Mouse (Mus musculus): Measurements from ENCODE around the gene Bysl. TPM values are rescaled to one million over a fixed set of nuclear protein-coding genes. Genes with fewer than 3 reads are reported as not detected.
"Not testable (repeated sequence)": the region's sequence is repeated elsewhere in the genome, so short reads cannot be mapped to it uniquely, and the experiment has no call there.

Gene Bysl
- total RNA-seq (2021): 10 to 100 TPM; 14.2 to 16.0 TPM
- long read RNA-seq, experiment 1, transcript Bysl-201 (7 exons, 3,854 nt): major isoform, 40 of 43 reads
- long read RNA-seq, experiment 1, partial matches to known transcripts: 2 of 43 reads
- long read RNA-seq, experiment 1, other reads (novel, unspliced or antisense): 1 of 43 reads
- long read RNA-seq, experiment 2, transcript Bysl-201 (7 exons, 3,854 nt): major isoform, 20 of 21 reads
- long read RNA-seq, experiment 2, partial matches to known transcripts: 0 of 21 reads
- long read RNA-seq, experiment 2, other reads (novel, unspliced or antisense): 1 of 21 reads

DNA sequence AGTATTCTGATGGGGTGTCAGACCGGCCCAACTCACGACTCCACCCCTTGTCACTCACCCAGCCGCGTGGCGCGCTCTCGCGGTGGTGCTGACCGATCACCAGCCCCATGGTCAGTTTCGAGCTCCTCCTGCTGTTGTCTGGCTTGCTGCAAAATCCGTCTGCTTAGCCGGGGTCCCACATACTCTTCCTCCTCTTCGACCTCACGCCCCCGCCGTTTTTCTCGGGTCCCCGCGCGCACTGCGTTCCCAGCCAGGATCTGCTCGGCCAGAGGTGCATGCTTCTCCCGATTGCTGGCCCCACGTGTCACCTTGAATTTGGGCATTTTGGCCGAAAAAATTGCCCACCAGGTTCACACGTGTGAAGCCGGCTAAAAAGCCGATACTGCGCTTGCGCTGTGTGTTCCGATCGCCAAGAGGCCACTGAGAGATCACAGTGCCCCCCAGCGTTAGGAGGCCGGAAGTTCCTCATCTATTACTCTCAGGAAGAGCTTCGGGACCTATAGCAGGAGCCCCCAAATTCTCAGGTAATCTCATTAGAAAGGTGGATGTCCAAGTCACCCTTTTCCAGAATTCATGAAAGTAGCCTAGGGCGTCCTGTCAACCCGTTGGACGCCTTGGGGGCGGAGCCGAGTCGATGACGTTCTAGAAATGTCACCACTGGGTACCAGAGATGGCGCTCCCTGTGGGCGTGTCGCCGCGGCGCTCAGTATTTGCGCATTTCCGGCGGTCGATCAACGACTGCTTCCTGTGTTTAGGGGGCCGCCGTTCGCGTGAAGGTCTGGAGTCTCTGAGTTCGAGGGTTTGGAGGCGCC is at the start of gene Bysl, which contains the start of the genes Med20 and Gm20517:
Bysl (minus strand) TSS at position 644 of the 812 bp plus-strand sequence.
Med20 (plus strand) TSS at position 734 of the 812 bp plus-strand sequence.
Gm20517 (plus strand) TSS at position 741 of the 812 bp plus-strand sequence.
- peak; percentile 98 for DNase-seq
- intact Hi-C loops (cut with DNase I): loop anchor here (5.0 kb wide), 1 partner anchor 99 kb away; no protein-coding TSS in a partner anchor
- peak within 1 kb of the TSS; percentile 85 for H3K4me3 ChIP-seq
- peak within 1 kb of the TSS; percentile 93 for H3K27ac ChIP-seq
- TF ChIP-seq CTCF (IDR thresholded peaks at IDR 0.05): peak; percentile 88

DNA sequence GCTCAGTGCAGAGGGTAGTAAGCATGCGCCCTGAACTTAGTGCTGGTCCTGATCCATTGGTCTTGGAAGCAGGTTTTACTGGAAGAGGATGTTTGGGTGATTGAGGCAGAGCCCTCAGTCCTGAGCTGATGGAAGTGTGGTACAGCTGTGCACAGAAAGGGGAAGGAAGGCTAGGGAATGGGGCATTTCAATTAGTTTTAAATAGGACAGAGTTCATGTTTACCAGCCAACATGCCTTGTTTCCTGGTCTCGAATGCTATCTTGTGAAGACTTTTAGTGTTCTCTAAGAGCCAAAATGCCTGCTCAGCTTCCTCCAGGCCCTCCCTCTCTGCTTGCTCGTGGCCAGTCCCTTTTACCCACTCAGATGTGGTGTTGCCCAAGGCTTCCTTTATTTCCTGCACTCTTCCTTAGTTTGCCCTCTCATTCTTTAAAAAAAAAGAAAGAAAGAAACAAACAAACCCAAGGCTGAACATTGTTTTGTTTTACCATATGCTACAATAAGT is 47.5 kb upstream of the Bysl start:
- no peak for TF ChIP-seq CTCF (IDR thresholded peaks at IDR 0.05)
- no peak overlapping the region for H3K27ac ChIP-seq
- intact Hi-C loops (cut with DNase I): no loop called here
- DNase-seq: no peak
- H3K4me3 ChIP-seq: no peak overlapping the region

DNA sequence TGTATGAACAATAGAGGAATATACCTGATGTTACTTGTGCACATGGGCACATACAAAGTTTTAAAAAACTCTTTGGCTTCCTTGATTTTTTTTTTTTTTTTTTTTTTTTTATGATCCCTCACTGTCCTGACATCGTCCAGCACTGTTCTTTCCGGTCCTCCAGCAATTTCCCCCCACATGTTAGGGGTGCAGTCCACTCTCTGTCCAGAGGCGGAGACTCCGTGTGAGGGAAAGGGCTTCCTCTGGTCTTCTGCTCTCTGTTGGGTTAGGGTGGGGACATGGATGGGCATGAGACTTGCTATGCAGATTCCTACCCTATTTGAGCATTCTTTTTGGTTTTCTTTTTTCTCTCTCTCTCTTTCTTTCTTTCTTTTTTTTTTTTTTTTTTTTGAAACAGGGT is 46.6 kb upstream of the Bysl start:
- intact Hi-C loops (cut with DNase I): no loop called here
- no peak overlapping the region for H3K4me3 ChIP-seq
- no peak for TF ChIP-seq CTCF (IDR thresholded peaks at IDR 0.05)
- DNase-seq: no peak
- no peak overlapping the region for H3K27ac ChIP-seq

DNA sequence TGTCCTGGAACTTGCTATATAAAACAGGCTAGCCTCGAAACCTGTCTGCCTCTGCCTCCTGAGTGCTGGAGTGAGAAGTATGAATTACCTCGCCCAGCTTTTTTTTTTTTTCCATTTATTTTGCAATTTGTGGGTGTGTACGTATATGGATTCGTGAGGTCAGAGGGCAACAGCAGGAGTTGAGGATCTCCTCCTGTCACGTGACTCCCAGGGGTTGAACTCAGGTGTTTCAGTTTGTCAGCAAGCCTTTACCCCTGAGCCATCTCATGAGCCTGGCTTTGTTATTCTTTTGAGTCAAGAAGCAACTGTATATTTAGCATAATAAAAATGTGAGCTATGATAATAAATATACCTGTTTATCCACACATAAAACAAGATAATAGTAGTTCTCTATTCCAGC is 44.4 kb upstream of the Bysl start:
- DNase-seq: no peak
- no peak overlapping the region for H3K27ac ChIP-seq
- no peak for TF ChIP-seq CTCF (IDR thresholded peaks at IDR 0.05)
- H3K4me3 ChIP-seq: no peak overlapping the region
- intact Hi-C loops (cut with DNase I): no loop called here

DNA sequence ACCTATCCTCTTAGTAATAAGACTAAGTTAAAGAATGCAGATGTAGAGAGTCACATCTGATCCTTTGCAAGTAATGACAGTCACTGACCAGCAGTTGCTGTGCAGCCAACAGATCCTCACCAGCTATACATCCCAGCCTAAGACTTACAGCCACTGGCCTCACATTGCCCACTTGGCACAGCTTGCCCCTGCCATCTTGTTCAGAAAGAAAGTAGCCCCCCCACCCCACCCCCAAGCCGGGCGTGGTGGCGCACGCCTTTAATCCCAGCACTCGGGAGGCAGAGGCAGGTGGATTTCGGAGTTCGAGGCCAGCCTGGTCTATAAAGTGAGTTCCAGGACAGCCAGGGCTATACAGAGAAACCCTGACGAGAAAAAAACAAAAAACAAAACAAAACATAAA is 43.1 kb upstream of the Bysl start:
- DNase-seq; H3K4me3 ChIP-seq; intact Hi-C loops (cut with DNase I); H3K27ac ChIP-seq: not testable (repeated sequence)

DNA sequence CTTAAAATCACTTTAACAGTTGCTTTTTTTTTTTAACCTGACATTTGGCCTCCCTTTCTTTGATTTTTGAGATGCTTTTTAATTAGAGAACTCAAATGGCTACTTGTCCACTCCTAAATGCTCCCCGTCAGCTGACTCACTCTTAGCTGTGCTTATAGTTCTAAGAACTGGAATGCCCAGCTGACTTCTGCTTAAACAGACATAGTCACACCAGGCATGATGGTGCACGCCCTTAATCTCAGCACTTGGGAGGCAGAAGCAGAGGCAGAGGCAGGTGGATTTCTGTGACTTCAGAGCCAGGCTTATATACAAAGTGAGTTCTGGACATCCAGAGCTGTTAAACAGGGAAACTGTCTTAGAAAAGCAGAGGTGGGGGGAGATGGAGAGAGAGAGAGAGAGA is 40.7 kb upstream of the Bysl start:
- Histone ChIP-seq H3K4me3 (no peak overlapping the region), H3K27ac (no peak overlapping the region)
- TF ChIP-seq CTCF (IDR thresholded peaks at IDR 0.05): no peak
- intact Hi-C loops (cut with DNase I): no loop called here
- no peak for DNase-seq

DNA sequence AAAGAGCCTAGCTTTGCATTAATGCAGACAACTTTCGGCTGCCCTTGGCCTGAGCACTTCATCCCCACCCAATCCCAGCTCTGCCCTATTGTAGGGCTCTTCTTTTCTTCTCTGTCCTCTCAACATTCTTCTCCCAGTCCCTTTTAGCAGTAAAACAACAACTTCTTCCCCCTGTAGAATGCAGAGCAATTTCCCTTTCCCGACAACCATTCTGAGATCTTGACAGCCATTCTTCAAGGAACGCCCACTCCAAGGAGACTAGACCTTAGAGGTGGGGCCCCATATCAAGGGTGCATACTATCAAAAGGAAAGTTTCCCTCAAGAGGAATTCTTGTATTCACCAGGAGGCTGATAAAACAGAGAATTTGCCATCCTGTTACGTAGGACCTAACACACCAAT is 37.7 kb upstream of the Bysl start:
- TF ChIP-seq CTCF (IDR thresholded peaks at IDR 0.05): no peak
- no peak overlapping the region for H3K4me3 ChIP-seq
- no peak for DNase-seq
- H3K27ac ChIP-seq: no peak overlapping the region
- intact Hi-C loops (cut with DNase I): no loop called here

DNA sequence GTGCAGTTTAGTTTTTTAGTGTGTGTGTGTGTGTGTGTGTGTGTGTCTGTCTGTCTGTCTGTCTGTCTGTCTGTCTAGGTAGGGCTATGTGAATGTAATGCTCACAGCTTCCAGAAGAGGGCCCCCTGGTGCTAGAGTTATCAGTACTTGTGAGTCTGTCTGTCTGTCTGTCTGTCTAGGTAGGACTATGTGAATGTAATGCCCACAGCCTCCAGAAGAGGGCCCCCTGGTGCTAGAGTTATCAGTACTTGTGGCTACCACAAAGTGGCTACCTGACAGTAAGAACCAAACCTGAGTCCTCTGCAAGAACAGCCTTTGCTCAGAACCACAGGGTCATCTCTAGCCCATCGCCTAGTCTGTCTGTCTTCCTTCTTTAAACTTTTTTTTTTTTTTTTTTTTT is 35.4 kb upstream of the Bysl start:
- intact Hi-C loops (cut with DNase I): loop anchor here (2.0 kb wide), 1 partner anchor 30 kb away; no protein-coding TSS in a partner anchor
- TF ChIP-seq CTCF (IDR thresholded peaks at IDR 0.05): peak; percentile 64
- DNase-seq: peak; percentile 61
- Histone ChIP-seq H3K4me3 (no peak overlapping the region), H3K27ac (no peak overlapping the region)

DNA sequence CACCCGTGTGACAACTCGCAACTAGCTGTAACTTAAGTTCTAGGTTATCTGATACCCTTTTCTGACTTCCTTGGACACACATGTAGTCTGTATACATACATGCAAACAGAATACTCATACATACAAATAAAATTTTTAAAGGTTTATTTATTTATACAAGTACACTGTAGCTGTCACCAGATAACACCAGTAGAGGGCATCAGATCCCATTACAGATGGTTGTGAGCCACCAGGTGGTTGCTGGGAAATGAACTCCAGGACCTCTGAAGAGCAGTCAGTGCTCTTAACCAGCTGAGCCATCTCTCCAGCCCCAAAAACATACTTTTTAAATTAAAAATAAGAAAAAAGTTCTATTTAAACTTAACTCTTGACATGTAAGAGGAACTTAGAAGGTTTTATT is 31.7 kb upstream of the Bysl start:
- Histone ChIP-seq H3K4me3 (no peak overlapping the region), H3K27ac (no peak overlapping the region)
- intact Hi-C loops (cut with DNase I): no loop called here
- TF ChIP-seq CTCF (IDR thresholded peaks at IDR 0.05): peak; percentile 38; the same call in 1 of the 2 replicates
- DNase-seq: no peak

DNA sequence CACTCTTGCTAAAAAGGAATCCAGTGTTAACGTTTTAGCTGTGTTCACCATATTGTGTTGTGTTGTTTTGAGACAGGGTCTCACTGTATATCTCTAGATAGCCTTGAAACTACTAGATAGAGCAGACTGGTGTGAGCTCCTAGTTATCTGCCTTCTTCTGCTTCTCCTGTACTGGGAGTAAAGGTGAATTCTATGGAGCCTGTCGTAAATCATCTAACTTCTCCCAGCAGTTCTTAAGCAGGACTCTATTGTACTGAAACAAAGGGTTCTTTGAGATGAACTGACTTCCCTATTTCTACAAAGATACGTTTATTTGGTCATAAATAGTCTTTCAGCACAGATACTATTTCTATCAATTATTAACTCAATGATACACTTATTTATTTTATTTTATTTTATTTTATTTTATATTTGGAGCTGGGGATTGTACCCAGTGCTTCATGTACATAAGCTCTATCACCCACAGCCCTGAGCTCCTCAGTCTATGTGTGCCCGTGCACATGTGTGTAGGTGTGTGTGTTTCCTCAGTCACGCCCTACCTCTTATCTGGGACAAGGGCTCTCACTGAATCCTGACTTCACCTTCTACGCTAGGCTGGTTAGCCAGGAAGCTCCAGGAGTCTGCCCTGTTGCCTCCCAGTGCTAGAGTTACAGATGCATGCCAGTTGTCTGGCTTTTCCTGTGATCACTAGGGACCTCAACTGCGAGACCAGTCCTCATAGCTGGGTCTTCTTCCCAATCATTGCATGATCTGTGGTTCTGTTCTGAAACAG is 22.9 kb upstream of the Bysl start:
- no peak for DNase-seq
- TF ChIP-seq CTCF (IDR thresholded peaks at IDR 0.05): no peak
- Histone ChIP-seq H3K4me3 (no peak overlapping the region), H3K27ac (no peak overlapping the region)
- intact Hi-C loops (cut with DNase I): loop anchor here (5.0 kb wide), 1 partner anchor 43 kb away; no protein-coding TSS in a partner anchor

DNA sequence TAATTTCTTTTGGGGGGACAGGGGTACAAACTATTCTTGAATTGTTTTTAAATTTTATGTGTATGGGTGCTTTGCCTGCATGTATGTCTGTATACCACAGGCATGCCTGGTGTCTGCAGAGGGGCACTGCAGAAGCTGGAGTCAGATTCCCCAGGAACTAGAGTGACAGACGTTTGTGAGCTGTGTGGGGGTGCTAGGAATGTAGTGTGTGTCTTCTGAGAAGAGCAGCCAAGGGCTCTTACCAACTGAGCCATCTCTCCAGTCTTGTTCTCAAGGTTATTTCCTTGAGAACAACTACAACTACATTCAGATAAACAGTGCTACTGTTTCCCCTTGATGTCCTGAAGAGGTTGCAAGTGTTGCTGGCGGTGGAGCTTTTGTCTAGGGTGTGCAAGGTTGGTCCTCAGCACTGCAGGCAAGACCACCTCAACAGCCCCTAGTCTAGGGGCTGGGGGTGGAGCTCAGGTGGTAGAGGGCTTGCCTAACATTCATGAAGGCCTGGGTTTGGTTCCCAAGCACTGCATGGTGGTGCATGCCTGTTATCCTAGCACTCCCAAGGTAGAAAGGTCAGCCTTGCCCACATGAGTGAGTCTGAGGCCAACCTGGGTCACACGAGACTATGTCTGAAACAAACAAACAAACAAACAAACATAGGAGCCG is 21.0 kb upstream of the Bysl start:
- no peak for TF ChIP-seq CTCF (IDR thresholded peaks at IDR 0.05)
- intact Hi-C loops (cut with DNase I): loop anchor here (5.0 kb wide), 1 partner anchor 45 kb away; no protein-coding TSS in a partner anchor
- no peak for DNase-seq
- no peak overlapping the region for H3K27ac ChIP-seq
- H3K4me3 ChIP-seq: no peak overlapping the region

DNA sequence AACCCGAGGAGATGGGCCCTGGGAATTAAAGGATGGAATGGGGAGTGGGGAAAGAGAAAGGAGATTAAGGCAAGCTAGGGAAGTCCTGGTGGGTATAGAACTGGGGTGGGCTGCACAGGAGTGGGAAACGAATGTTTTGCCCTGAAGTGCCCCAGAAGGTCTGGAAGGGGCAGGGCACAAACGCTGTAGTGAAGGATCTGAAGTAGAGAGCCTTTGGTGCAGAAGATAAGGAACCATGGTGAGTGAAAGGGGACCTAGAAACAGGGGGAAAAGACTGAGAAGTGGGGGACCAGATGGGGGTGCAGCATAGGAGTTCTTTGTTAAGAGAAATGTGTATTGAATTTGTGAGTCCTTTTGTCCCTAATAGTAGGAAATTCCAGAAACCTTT is 19.4 kb upstream of the Bysl start, which contains the start of gene Usp49:
Usp49 (plus strand) TSS at position 13 of the 388 bp plus-strand sequence.
- no peak for TF ChIP-seq CTCF (IDR thresholded peaks at IDR 0.05)
- no peak for DNase-seq
- Histone ChIP-seq H3K27ac (peak within 1 kb of the TSS; percentile 97), H3K4me3 (peak within 1 kb of the TSS; percentile 86)
- intact Hi-C loops (cut with DNase I): loop anchor here (5.0 kb wide), 1 partner anchor 47 kb away; no protein-coding TSS in a partner anchor
